Mouse (Mus musculus): ENCODE measurements around the gene Kansl2. TPM values are rescaled to one million over a fixed set of nuclear protein-coding genes. Genes with fewer than 3 reads are reported as not detected.
"Not testable (repeated sequence)": the region's sequence is repeated elsewhere in the genome, so short reads cannot be mapped to it uniquely, and the experiment has no call there.

Kansl2 gene
- polyA plus RNA-seq, 1 experiment from 2014 or later, result 101 TPM

- Histone ChIP-seq H3K27ac (peak overlapping the region; percentile 68; the same call in 1 of the 2 replicates), H3K4me3 (peak overlapping the region; percentile 92), H3K4me1 (peaks cover 10% of the 10 kb centered on the region), H3K36me3 (peaks cover 31% of the 10 kb centered on the region), H3K4me2 (peak overlapping the region; percentile 67), H3K9ac (peak overlapping the region; percentile 81), H3K27me3 (no peaks in the 10 kb centered on the region), H3K9me3 (no peaks in the 10 kb centered on the region)
- under 1% methylated on average over 18 of the region's 18 CpGs for WGBS
- no peak for ATAC-seq (ENCODE audit: insufficient number of reproducible peaks, low FRiP score, low TSS enrichment, low read depth)
These were observed 981 bp downstream of the Kansl2 start for GRCm38 (mm10) chr15:98533035-98533531.

DNA sequence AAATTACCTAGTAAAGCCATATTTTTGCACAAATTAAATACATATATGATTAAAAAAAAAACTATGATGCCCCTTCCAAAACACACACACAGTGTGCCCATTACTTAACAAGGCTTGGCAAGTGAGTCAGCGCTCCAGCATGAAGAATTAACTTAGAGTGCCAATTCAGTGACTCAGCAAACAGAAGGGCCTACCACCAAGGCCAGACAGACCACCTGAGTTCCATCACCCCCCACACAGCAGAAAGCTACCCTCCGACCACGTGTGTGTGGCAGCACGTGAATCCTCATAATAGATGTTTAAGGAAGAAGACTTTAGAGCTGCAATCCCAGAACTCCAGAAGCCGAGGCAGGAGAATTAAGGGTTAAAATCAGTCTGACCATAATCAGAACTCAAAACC, 1.8 kb downstream of the Kansl2 start:
- H3K4me1 ChIP-seq, result peaks cover 13% of the 10 kb centered on the region
- peak overlapping the region; percentile 67 for H3K4me2 ChIP-seq
- ATAC-seq (ENCODE audit: insufficient number of reproducible peaks, low FRiP score, low TSS enrichment, low read depth), result no peak
- H3K27me3 ChIP-seq, result no peaks in the 10 kb centered on the region
- no peak overlapping the region for H3K27ac ChIP-seq
- H3K4me3 ChIP-seq, result peak overlapping the region; percentile 92
- no peaks in the 10 kb centered on the region for H3K9me3 ChIP-seq
- peaks cover 38% of the 10 kb centered on the region for H3K36me3 ChIP-seq
- WGBS, result 29% methylated on average over 5 of the region's 5 CpGs
- peak overlapping the region; percentile 17; the same call in 1 of the 2 replicates for H3K9ac ChIP-seq

GRCm38 (mm10) chr15:98528066-98528563, 5.9 kb downstream of the Kansl2 start:
- no peaks in the 10 kb centered on the region for H3K27me3 ChIP-seq
- H3K4me1 ChIP-seq, result peaks cover 13% of the 10 kb centered on the region
- H3K4me2 ChIP-seq, result no peak overlapping the region
- H3K27ac ChIP-seq, result no peak overlapping the region
- WGBS, result 87% methylated on average over 5 of the region's 5 CpGs
- H3K4me3 ChIP-seq, result no peak overlapping the region
- H3K36me3 ChIP-seq, result peaks cover 71% of the 10 kb centered on the region
- no peak overlapping the region for H3K9ac ChIP-seq
- H3K9me3 ChIP-seq, result no peaks in the 10 kb centered on the region
- no peak for ATAC-seq (ENCODE audit: insufficient number of reproducible peaks, low FRiP score, low TSS enrichment, low read depth)

DNA sequence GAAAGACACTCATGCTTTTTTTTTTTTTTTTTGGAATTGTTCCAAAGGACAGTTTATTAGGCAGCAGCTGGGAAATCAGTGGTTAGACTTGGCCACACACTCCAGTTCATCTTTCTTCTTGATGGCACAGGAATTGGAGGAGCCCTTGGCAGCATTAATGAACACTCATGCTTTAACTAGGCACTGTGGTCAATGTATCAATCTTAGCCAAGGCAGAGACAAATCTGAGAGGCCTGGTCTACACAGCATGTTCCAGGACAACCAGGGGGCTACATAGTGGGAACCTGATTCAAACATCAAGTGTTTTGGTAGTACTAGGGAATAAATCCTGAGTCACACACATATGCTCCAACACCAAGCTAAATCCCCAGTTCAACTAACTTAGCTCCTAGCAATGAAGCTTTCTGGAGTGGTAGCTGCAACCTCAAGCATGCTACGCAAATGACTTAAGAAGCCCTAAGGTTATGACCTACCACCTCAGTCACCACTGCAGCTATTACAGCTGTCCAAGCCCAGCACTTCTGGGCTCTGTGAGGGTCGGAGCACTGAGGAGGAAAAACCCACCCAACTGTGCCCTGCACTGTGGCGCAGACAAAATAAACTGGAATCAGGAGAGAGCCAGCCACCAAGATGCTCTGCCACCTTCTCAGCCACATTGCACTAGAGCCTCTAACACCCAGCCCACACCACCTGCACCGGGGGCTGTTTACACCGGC, 6.8 kb downstream of the Kansl2 start:
- H3K27ac ChIP-seq, result no peak overlapping the region
- H3K27me3 ChIP-seq, result no peaks in the 10 kb centered on the region
- ATAC-seq (ENCODE audit: insufficient number of reproducible peaks, low FRiP score, low TSS enrichment, low read depth), result no peak
- no peaks in the 10 kb centered on the region for H3K9me3 ChIP-seq
- no peak overlapping the region for H3K4me3 ChIP-seq
- no peak overlapping the region for H3K4me2 ChIP-seq
- H3K4me1 ChIP-seq, result peaks cover 4% of the 10 kb centered on the region
- H3K36me3 ChIP-seq, result peaks cover 80% of the 10 kb centered on the region
- no peak overlapping the region for H3K9ac ChIP-seq
- WGBS, result 93% methylated on average over 5 of the region's 5 CpGs

- no peak for ATAC-seq (ENCODE audit: insufficient number of reproducible peaks, low FRiP score, low TSS enrichment, low read depth)
- Histone ChIP-seq H3K9ac (no peak overlapping the region), H3K36me3 (peaks cover 83% of the 10 kb centered on the region), H3K4me1 (peaks cover 3% of the 10 kb centered on the region; the same call in 1 of the 2 replicates), H3K27me3 (no peaks in the 10 kb centered on the region), H3K4me2 (no peak overlapping the region), H3K9me3 (no peaks in the 10 kb centered on the region), H3K27ac (no peak overlapping the region), H3K4me3 (no peak overlapping the region)
- 61% methylated on average over 5 of the region's 5 CpGs for WGBS
These were observed 8.0 kb downstream of the Kansl2 start for GRCm38 (mm10) chr15:98526057-98526456.

- Histone ChIP-seq H3K36me3 (peaks cover 74% of the 10 kb centered on the region), H3K4me2 (no peak overlapping the region), H3K4me1 (no peaks in the 10 kb centered on the region), H3K9ac (no peak overlapping the region), H3K27ac (no peak overlapping the region), H3K27me3 (no peaks in the 10 kb centered on the region), H3K9me3 (no peaks in the 10 kb centered on the region), H3K4me3 (no peak overlapping the region)
- 90% methylated on average over 3 of the region's 3 CpGs for WGBS
- ATAC-seq (ENCODE audit: insufficient number of reproducible peaks, low FRiP score, low TSS enrichment, low read depth), result no peak
These were observed 12.8 kb downstream of the Kansl2 start for GRCm38 (mm10) chr15:98521245-98521644.

GRCm38 (mm10) chr15:98517380-98518355, 16.4 kb downstream of the Kansl2 start:
- Histone ChIP-seq H3K36me3 (peaks cover 44% of the 10 kb centered on the region), H3K27ac (no peak overlapping the region), H3K9ac (no peak overlapping the region), H3K9me3 (no peaks in the 10 kb centered on the region), H3K4me1 (peaks cover 4% of the 10 kb centered on the region; the same call in 1 of the 2 replicates), H3K4me3 (no peak overlapping the region), H3K27me3 (no peaks in the 10 kb centered on the region), H3K4me2 (no peak overlapping the region)
- no peak for ATAC-seq (ENCODE audit: insufficient number of reproducible peaks, low FRiP score, low TSS enrichment, low read depth)
- WGBS, result 73% methylated on average over 16 of the region's 16 CpGs

- not testable (repeated sequence) for ATAC-seq (ENCODE audit: insufficient number of reproducible peaks, low FRiP score, low TSS enrichment, low read depth); H3K27ac ChIP-seq; H3K27me3 ChIP-seq; H3K4me2 ChIP-seq; H3K9ac ChIP-seq; H3K4me3 ChIP-seq; H3K9me3 ChIP-seq
- peaks cover 14% of the 10 kb centered on the region for H3K4me1 ChIP-seq
- H3K36me3 ChIP-seq, result peaks cover 20% of the 10 kb centered on the region
- 77% methylated on average over 2 of the region's 2 CpGs for WGBS
These were observed 19.2 kb downstream of the Kansl2 start for GRCm38 (mm10) chr15:98514845-98515244.

GRCm38 (mm10) chr15:98514146-98514545, 19.9 kb downstream of the Kansl2 start:
- H3K27ac ChIP-seq, result no peak overlapping the region
- no peak for ATAC-seq (ENCODE audit: insufficient number of reproducible peaks, low FRiP score, low TSS enrichment, low read depth)
- H3K9me3 ChIP-seq, result no peaks in the 10 kb centered on the region; the same call in 1 of the 2 replicates
- H3K4me2 ChIP-seq, result no peak overlapping the region
- H3K36me3 ChIP-seq, result peaks cover 14% of the 10 kb centered on the region
- 78% methylated on average over 8 of the region's 8 CpGs for WGBS
- H3K9ac ChIP-seq, result no peak overlapping the region
- no peak overlapping the region for H3K4me3 ChIP-seq
- peaks cover 14% of the 10 kb centered on the region for H3K4me1 ChIP-seq
- H3K27me3 ChIP-seq, result no peaks in the 10 kb centered on the region

DNA sequence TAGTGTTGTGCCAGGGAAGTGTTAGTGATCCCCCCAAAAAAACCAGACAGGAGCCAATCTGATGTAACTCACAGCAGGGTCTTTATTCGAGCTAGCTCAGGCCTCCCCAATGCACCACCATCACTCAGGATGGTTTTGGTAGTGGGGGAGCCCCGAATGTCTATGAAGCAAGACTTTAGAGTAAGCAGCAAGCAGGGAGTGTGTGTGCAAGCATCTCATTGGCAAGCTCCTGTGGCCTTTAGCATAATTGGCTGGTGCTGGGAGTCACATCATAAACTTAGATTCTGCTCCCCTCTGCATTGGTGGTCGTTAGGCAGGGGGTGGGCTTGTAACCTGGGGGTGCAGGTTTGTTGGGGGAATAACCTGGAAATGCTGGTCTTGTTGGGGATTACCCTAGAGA, 20.4 kb downstream of the Kansl2 start:
- peaks cover 14% of the 10 kb centered on the region for H3K4me1 ChIP-seq
- H3K9ac ChIP-seq; ATAC-seq (ENCODE audit: insufficient number of reproducible peaks, low FRiP score, low TSS enrichment, low read depth); H3K9me3 ChIP-seq; H3K27me3 ChIP-seq; H3K4me2 ChIP-seq; H3K4me3 ChIP-seq; H3K27ac ChIP-seq: not testable (repeated sequence)
- 63% methylated on average over 3 of the region's 3 CpGs for WGBS
- peaks cover 14% of the 10 kb centered on the region for H3K36me3 ChIP-seq

GRCm38 (mm10) chr15:98512799-98513321, 21.2 kb downstream of the Kansl2 start:
- H3K9me3 ChIP-seq, result no peaks in the 10 kb centered on the region; the same call in 1 of the 2 replicates
- 37% methylated on average over 17 of the region's 17 CpGs for WGBS
- H3K9ac ChIP-seq, result no peak overlapping the region
- H3K36me3 ChIP-seq, result peaks cover 6% of the 10 kb centered on the region
- no peaks in the 10 kb centered on the region for H3K27me3 ChIP-seq
- ATAC-seq (ENCODE audit: insufficient number of reproducible peaks, low FRiP score, low TSS enrichment, low read depth), result 0 out of 2 replicates have a peak, but pooled peaks have one; percentile 46
- H3K27ac ChIP-seq, result peak overlapping the region; percentile 54
- H3K4me2 ChIP-seq, result 0 out of 2 replicates have a peak overlapping the region, but pooled peaks have one; percentile 7
- H3K4me3 ChIP-seq, result no peak overlapping the region
- peaks cover 14% of the 10 kb centered on the region for H3K4me1 ChIP-seq

Data from limb, embryonic 15.5 days (tissue).